Mouse (Mus musculus): Measurements from ENCODE around the gene Ffar3. TPM values are rescaled to one million over a fixed set of nuclear protein-coding genes. Genes with fewer than 3 reads are reported as not detected.
A peak's percentile ranks its signal among the peaks of the same experiment; 100 is the strongest.
"Not testable (repeated sequence)": the region's sequence is repeated elsewhere in the genome, so short reads cannot be mapped to it uniquely, and the experiment has no call there.

Gene Ffar3
- total RNA-seq, 2 experiments from 2014 or later: 0.33 TPM; not detected in 1

DNA sequence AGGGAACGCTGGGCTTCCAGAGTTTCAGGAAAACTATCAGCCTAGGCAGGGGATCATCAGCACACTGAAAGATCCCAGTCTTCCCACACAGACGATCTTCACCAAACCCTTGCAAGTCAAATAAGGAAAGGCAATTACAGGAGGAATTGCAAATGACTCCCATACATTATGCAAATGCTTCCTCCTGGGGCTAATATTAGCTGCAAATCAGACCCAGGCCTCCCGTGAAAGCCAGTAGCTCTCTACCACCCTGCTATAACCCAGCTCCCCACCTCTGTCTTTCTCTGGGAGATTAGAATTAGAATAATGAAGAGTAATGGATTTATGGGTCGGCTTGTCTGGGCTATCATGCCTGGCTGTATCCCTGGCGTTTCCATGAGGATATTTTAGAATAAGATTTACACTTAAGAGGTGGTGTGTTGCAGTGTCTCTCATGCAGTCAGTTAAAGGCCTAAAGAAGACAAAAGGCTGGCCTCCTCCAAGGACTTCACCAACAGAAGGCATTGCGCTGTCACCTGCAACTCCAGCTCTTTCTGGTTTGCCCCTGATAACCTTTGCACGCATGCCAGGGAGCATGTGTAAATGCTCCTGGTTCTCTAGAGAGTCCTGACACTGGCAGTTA is 11.2 kb downstream of the Ffar3 start:
- DNase-seq: no peak

DNA sequence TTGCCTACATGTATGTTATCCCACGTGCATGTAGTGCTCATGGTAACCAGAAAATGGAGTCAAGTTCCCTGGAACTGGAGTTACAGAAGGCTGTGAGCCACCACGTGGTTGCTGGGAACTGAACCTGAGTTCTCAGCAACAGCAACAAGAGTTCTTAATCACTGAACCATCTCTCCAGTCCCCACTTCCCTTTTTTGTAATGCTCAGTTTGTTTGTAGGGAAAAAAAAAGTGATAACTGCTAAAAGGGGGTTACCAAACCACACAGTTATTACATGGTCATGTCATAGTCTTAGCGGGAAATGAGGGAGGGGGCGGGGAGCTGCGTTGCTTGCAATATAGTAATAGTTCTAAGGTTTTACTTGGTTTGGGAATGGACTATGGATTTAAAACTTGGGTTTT is 13.9 kb downstream of the Ffar3 start:
- DNase-seq: no peak

- DNase-seq: no peak
These were observed 14.6 kb downstream of the Ffar3 start for GRCm38 (mm10) chr7:30841379-30841778.

GRCm38 (mm10) chr7:30840306-30840705 is 15.7 kb downstream of the Ffar3 start:
- no peak for DNase-seq

- DNase-seq: no peak
These were observed 18.7 kb downstream of the Ffar3 start for GRCm38 (mm10) chr7:30837277-30837676.

DNA sequence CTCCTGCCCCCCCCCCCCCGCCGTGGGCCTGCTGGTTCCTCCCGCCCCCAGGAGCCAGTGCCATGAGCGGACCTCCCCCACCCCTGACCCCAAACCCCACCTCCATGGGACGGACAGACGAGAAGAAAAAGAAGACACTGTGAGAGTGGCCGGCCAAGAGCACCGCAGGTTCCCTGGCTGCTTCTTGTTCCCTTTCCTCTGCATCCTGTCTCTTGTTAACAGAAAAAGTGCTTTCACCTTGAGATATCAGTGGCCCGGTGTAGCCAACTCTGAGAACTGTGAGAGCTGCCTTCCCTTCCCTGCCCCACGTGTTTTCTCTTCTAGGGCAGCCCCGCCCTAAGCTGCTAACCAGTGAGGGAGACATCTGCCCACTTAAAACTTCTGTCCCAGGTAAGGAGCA is 23.3 kb downstream of the Ffar3 start:
- not testable (repeated sequence) for DNase-seq

GRCm38 (mm10) chr7:30832261-30832660 is 23.7 kb downstream of the Ffar3 start:
- no peak for DNase-seq

DNA sequence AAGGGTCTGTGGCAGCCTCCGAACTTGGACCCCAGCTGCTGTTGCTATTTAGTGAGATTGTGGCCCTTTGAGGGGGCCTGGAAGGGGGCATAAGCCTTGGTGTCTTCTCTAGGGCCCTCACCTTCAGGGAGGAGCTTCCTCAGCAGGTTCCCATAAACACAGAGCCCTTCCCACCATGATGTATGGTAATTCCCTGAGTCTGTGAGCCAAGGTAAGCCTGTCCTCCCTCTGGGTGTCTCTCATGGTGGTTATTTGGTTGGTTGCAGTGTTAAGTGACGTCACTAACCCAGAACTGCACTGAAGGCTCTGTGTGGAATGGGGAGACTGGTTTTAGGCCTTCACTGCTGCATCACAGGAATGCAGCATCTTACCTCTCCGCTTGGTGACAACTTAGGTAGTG is 26.6 kb downstream of the Ffar3 start:
- no peak for DNase-seq

- DNase-seq: not testable (repeated sequence)
These were observed 27.1 kb downstream of the Ffar3 start for GRCm38 (mm10) chr7:30828871-30829270.

DNA sequence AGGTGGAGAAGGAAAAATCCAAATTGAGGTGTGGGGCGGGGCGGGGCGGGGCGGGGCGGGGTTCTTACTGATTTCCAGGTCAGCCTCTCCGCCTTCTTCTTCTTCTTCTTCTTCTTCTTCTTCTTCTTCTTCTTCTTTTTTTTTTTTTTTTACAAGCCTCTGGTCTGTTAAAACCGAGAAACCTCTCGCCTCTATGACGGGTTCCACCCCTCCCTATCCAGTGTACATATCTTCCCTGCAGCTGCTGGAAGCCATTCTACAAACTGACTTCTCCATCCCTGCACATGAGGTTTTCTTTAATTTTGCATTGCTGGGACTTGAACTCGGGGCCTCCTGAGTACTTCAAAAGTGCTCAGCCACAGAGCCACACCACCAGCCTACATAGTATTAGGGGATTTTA is 29.3 kb downstream of the Ffar3 start:
- DNase-seq: no peak

DNA sequence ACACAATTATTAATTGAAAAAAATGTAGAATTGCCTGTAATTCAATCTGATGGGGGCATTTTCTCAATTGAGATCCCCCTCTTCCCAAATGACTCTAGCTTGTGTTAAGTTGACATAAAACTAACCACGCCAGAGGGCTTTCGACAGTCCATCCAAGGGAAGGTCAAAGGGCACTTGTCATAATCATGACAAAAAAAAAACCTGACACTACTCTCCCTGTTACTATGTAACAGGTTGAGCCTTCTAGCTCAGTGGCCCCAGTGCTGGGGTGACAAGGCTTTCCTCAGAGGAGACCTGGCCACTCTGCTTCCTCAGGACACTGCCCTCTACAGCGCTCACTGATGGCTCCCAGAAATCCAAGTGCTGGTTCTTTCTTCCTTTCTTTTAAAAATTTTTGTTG is 31.7 kb downstream of the Ffar3 start:
- no peak for DNase-seq

GRCm38 (mm10) chr7:30823675-30824074 is 32.3 kb downstream of the Ffar3 start, which contains the start of gene Ffar2:
Gene Ffar2, minus strand, starts transcription at chr7:30823775.
- DNase-seq: no peak

- peak in 1 of 2 experiments; percentile 37 for DNase-seq
These were observed 34.4 kb downstream of the Ffar3 start for GRCm38 (mm10) chr7:30821532-30821931.

DNA sequence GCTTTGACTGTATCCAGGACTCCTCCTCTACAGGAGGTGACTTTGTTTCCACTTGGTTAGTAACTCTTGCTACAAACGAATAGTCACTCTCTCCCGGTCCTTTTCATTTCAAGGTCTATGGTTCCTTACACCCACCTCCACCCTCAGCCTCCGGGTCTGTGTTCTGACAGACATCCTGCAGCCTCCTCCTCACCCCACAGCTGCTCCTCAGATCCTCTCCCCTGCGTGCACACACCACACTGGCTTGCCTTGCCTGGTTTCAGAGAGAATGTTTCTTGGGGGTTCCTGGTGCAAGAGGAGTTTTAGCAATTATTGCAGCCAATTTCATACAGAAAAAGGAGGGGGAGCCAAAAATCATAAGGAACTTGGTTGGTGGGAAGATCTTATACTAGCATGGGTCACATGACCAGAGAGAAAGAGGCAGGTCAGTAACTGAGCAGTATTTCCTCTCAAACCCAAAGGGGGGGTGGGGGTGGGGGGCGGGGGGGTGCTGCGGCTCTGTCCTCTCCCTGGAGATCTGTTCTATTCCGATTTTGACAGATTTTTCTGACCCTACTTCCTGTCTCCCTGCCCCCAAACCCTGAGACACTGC is 35.0 kb downstream of the Ffar3 start:
- no peak for DNase-seq

- DNase-seq: no peak
These were observed 35.8 kb downstream of the Ffar3 start for GRCm38 (mm10) chr7:30820131-30820530.

- DNase-seq: no peak
These were observed 43.6 kb downstream of the Ffar3 start for GRCm38 (mm10) chr7:30812291-30812807.

DNA sequence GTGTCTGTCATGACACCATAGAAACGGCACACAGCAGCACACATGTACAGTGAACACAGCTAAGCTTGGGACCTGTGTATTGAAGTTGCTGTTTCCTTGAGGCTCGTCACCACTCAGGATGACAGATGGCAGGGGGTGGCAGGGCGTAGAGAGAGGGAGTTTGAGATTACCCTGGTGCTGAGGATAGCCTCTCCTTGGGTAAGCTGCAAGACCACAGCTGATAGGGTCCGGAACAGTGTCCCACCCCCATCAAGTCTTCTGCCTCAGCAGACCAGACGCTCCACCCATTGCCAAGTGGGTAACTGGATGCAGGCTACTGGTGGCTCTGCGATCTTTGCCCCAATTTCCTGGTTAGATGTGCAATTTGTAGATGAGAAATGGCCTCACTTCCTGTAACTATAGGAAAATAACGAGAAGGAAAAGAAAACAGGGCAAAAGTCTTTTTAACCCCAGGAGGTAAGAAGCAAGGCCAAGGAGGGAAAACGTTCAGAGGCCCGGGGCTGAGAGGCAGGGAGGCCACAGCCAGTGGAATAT is 44.2 kb downstream of the Ffar3 start:
- no peak for DNase-seq

- no peak for DNase-seq
These were observed 45.7 kb downstream of the Ffar3 start for GRCm38 (mm10) chr7:30810319-30810718.

DNA sequence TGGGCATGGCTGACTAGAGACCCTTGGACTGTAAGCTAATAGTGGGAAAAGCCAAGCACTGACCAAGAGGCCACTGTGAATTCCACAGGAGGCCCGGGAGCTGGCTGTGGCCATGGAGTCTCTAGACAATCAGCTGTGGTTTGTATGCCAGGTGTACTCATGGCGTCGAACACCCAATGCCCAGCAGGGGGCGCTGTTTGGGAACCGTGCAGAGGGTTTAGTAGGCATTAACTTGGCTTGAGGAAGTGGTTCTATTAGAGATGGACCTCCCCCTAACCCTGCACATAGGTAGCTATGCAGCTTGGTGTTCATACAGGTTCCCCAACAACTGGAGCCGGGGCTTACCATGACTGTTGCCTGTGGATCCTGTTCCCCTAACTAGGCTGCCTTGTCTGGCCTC is 50.1 kb downstream of the Ffar3 start:
- peak; percentile 75 to 83 for DNase-seq
